Mouse (Mus musculus) retina, postnatal 1 day (tissue): ENCODE measurements around the gene Phf21a.
"Not testable (repeated sequence)": the region's sequence is repeated elsewhere in the genome, so short reads cannot be mapped to it uniquely, and the experiment has no call there.

Experiments used
- DNase-seq: peaks from one replicate; pipeline ENCODE4 v3.0.0-alpha.2; 2012

Gene Phf21a

DNA sequence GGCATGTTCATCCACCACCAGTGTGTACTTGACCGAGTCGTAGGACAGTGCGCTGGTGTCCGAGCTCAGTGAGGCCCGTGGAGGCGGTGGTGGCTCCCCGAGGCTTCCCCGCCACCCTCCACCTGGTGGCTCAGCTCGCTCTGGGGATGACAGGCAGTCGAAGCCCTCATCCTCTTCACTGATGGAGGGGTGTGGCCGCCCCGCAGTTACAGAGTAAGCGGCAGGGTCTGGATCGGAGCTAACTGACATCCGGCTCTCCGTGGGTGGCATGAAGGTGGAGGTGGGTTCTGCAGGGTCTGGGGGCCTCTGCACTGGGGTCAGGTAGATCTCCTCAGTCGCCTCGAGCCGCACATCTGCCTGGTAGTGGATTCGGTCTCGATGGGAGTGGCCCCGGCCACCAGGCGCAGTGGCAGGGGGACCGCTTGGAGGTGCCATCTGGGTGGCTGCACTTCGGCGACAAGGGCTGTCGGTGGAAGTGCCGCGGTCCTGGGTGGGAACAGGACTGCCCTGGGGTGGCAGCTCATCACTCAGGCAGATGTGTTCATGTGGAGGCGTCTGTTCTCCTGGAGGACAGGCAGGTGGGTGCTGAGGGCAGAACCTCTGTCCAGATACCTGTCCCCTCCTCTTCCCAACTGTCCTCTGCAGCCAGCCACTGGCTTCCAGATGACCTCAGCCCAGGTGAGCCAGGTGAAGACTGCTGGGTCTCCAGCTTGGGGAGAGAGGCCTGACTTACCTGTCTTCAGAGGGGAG, 294.1 kb downstream of the Phf21a start:
- DNase-seq, result no peak

- no peak for DNase-seq
These were observed 294.7 kb downstream of the Phf21a start for GRCm38 (mm10) chr2:92387646-92388045.

- DNase-seq, result peak; percentile 37
These were observed 295.2 kb downstream of the Phf21a start for GRCm38 (mm10) chr2:92388081-92388517.

DNA sequence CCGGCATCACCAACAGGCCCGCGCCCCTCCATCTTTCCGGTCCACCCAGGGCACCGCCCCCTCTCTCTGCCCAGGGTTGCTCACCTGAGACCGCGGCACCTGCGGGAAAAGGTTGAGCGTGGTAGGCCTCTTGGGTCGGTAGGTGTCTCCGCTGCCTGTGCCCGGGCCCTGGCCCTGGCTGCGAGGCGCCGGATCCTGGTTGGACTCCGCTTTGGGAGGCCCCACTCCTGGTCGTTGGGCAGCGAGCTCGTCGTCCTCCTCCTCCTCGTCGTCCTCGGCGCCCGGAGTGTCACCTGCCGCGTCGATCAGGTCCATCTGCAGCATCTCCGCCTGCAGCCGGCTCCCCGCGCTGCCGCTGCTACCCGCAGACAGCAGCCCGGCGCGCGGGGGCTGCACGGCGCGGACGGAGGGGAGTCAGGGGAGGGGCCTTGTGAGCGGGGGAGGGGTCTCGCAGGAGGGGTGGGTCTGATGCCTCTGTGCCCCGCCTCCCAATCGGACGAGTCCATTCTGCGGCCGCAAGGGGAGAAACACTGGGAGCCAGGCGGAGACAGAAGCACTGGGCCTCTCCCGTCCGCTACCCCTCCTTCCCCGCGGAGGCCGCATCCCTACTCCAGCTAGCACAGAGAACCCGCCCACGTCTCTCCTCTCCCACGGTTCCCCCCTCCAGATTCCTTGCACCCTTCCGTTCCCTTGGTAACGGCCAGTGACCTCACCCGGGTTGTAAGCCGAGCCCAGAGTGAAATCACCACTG, 296.1 kb downstream of the Phf21a start:
- peak; percentile 99 for DNase-seq

- no peak for DNase-seq
These were observed 296.7 kb downstream of the Phf21a start for GRCm38 (mm10) chr2:92389645-92390044.

DNA sequence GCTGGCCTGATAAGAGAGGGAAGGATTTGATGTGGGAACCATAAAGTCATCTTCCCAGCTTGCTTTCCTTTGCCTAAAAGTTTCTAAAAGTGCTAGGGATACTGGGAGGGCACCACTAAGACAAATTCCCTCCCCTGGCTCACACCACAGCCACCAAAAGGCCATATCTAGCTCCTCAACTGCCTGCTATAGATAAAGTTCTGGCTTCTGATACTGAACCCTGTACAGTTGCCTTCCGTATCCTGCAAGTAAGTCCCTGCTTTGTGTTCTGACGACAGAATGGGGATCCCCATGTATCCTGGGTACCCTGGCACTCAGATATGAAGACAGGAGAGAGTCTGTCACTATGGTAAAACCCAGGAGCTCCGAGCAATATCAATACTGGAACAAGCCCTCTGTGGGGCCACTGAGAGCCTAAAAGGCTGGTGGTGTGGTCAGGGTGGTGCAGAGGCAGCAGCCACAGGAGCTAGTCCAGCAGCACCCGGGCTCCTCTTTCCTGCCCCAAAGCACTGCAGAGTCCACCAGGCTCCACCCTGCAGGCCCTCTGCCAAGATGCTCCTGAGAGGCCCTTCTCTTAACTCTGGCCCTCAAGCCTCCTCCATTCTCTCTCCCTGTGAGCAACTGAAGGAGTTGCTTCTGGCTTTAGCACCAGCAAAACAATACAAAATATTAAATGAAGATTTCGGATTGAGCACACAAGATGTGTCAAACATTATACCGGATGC, 297.5 kb downstream of the Phf21a start:
- no peak for DNase-seq

- no peak for DNase-seq
These were observed 298.2 kb downstream of the Phf21a start for GRCm38 (mm10) chr2:92391116-92391515.

- DNase-seq, result no peak
These were observed 298.9 kb downstream of the Phf21a start for GRCm38 (mm10) chr2:92391703-92392317.

GRCm38 (mm10) chr2:92392318-92393264, 299.7 kb downstream of the Phf21a start:
- peak; percentile 84 for DNase-seq

DNA sequence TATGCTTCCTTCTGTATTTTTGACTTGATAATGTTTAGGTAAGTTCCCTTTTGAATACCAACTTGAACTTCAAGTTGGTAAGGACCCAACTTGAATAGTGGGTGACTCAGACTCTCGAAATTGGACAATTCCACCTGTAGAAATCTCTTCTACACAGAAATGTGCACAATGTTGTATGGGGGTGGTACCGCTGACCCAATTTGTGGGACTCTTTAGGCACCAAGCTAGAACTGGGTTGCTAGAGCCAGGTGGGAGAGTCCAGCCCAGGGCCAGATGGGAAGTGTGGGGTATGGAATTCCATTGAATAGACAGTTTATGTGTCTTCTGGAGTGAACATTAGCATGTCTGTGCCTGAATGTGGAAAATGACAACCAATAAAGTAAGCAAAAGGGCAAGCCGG, 302.6 kb downstream of the Phf21a start:
- no peak for DNase-seq

DNA sequence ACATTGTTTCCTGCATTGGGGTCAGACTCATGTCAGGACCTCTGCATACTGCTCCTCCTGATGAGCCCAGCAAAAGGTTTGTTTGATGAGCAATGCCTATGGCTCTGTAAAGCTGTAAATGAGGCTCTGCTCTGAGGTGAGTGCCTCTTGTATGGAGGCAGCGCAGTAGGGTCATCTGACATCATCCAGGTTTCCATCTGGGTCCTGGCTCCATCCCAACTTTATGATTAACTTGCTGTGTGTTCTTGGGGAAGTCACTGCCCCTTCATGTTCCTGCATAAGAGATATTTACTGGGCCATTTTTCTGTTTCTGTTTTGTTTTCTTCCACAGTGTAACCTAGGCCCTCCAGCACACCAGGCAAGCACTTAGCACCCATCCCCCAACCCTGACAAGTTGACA, 304.5 kb downstream of the Phf21a start:
- DNase-seq, result no peak

GRCm38 (mm10) chr2:92399877-92400276, 307.0 kb downstream of the Phf21a start:
- not testable (repeated sequence) for DNase-seq

DNA sequence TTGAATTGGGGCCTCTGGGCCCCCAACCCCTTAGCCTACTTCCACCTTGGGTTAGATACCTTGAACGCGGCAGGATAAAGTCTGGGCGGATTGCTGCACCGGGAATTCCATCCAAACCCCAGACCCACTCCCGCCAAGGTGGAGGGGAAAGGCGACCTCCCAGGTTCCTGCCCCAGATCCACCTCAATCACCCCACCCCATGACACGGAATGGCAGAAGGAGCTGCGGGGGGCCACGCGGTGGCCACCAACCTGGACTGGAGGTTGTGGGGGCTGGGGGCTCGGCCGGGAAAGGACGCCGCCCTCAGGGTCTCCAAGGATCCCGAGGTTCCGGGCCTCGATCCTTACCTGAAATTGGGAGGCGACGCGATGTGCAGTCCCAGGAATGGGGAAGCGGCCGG, 307.8 kb downstream of the Phf21a start:
- peak; percentile 27 for DNase-seq

DNA sequence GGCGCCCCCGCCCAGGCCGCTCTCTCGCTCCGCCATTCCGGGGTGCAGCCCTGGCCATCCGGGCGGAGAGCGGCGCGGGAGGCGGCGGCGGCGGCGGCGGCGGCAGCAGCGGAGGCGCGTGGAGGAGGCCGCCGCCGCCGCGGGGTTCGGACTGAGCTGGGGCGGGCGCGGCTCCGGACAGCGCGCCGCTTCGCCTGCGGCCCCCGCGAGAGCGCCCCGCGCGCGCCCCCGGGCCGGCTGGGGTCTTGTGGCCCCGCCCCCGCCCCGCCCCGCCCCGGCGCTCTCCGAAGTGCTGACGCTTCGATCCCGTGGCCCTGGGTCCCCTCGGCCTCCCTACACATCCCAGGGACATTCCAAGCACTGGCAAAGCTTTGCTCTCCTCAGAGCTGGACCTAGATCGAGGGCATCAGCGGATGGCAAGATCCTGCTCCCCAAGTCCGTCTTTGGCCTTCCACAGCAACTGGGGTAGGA, 308.2 kb downstream of the Phf21a start, which contains the start of gene Mapk8ip1:
Gene Mapk8ip1, minus strand, starts transcription at position 173 of the 471 bp plus-strand sequence.
- peak; percentile 80 for DNase-seq

- peak; percentile 65 for DNase-seq
These were observed 309.8 kb downstream of the Phf21a start for GRCm38 (mm10) chr2:92402591-92403326.

DNA sequence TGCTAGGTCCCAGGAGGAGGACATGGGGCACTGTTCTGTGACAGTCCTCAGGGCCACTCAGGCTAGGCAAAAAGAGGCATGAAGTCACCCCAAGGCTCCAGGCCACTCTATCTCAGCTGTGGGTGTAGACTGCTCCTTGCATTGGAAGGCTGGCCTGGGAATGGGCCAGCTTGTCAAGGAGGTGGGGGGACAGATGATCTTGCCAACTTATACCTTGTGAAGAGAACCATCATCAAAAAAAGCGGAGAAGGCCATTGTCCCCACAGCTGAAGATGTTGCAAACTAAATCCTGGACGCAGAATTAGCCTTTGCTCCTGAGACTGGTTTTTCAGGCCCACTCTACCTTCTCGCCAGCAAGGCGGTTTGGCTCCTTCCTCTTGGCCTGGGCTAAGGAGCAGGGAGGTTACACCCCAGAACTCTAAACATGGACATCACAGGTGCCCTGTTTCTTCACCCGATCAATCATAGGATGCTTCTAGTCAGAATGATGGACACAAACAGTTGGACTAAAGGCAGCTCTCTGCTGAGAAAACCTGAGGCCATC, 310.9 kb downstream of the Phf21a start:
- no peak for DNase-seq

DNA sequence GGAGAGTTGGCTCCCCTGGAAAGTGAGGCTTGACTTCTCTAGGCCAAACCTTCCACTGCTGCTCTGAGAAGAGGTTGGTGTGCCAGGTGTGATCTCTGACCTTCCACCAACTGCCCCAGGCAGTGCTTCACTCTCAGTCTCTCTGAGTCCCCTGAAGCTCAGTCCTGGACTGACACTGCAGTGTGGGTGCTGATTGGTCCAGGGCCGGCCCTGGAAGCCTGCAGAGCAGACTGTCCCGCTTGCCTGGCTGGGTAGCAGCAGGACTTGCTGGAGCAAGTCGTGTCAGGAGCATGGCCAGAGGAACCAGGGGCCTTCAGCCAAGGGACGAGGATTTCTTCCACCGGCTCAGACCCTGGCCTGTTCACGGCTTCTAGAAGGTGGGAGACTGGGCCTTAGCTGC, 311.8 kb downstream of the Phf21a start:
- no peak for DNase-seq

- DNase-seq, result no peak
These were observed 312.8 kb downstream of the Phf21a start for GRCm38 (mm10) chr2:92405687-92406086.

DNA sequence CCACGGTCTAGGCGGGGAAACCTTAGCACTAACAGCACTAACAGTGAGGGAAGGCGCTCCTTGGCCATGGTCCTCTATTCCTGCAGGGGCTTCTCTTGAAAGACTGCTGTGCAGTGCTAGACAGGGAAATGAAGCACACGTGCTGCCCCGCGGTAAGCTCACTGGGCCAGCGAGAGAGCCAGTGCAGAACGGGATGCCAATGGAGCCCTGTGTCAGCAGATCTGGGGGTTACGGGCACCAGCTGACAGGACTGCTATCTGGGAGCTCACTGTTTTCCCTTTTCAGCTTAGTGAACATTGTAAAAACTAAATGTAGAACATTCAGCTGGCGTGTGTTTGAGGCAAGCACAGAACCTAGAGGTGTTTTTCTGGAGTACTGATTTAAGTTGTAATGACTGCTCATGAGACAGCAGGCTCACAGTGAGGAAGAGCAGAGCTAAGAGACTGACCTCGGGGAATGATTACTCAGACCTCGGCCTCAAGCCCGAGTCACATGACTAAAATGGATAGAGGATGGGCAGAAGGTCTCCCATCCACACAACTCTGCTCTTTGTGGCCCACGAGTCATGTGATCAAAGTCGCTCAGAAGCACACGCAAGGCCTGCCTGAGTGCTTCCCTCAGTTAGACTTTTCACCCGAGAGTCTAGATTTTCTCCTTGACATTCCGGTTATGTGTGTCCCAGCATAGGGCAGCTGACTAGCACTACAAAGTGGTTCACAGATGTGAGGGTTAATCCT, 315.6 kb downstream of the Phf21a start:
- no peak for DNase-seq

DNA sequence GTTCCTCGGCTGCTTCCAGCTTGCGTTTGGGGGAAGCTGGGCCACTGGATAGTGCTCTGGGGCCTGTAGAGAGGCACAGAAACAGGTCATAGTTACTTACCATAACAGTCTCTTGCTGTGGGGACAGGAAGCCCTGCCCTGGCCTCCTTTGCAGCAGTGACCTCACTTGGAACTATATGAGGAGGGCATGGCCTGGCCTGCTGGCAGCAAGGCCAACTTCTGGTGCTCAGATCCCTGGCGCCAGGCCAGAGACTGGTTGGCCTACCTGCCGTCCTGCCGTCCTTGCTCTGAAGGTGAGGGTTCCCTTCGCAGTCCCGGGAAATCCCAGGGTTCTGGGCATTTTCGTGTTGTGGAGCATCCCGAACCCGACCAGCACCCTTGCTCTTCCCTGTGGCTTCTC, 318.8 kb downstream of the Phf21a start:
- no peak for DNase-seq
